Mouse (Mus musculus) CD8-positive naive resting alpha-beta T cell, adult 2 months (primary cell): Measurements from ENCODE around the gene Enthd1.

Source experiments
- DNase-seq, 2 experiments: peaks; one replicate each; pipeline ENCODE4 v3.0.0; 2022; ENCODE audit warnings: low read depth in 2 of 2, low spot score in 2 of 2

Gene Enthd1

GRCm38 (mm10) chr15:80574211-80575040, 9.5 kb upstream of the Enthd1 start:
- DNase-seq: no peak

- no peak for DNase-seq
Measured at GRCm38 (mm10) chr15:80572811-80573520, 8.0 kb upstream of the Enthd1 start.

DNA sequence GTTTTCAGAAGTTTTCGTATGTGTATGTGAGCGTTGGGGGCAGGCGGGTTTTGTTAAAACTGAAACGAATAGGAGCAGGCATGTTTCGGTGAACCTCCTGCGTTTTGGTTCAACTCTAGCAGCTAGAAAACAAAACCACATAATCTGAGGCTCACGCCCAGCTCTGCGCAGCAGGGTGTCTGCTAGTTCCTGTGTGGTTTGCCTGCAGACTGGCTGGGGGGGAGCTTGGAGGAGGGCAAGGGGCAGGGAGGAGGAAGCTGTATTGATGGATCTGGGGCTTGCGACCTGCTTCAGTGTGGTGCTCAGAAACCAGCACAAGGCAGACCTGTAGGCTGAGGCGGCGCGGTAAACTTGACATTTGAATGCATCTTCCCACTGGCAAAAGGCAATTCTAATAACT, 7.3 kb upstream of the Enthd1 start, which contains the start of gene Grap2:
Grap2 (plus strand) TSS at position 304 of the 400 bp plus-strand sequence.
- peak; percentile 91 to 92 for DNase-seq

DNA sequence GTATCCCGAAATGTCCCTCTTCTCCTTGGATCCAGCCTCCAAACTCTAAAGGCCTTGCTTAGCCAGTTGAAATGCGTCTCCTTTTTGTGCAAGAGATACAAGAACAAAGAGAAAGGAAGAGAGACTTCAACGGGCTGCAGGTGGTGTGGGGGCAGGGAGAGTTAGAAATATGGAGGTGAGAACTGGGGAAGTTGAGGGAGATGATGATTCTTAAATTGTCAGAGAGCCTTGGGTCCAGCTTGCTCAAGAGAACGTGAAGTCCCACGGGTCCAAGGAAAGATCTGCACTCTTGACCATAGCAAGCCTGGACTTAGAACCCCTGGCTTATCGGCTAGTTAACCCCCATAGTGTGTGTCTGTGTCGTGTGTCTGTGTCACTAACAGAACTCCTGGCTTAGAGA, 6.7 kb upstream of the Enthd1 start:
- no peak for DNase-seq

GRCm38 (mm10) chr15:80570226-80570625, 5.3 kb upstream of the Enthd1 start:
- DNase-seq: no peak

- no peak for DNase-seq
Measured at GRCm38 (mm10) chr15:80569205-80569604, 4.2 kb upstream of the Enthd1 start.

GRCm38 (mm10) chr15:80567731-80568130, 2.8 kb upstream of the Enthd1 start:
- DNase-seq: no peak

DNA sequence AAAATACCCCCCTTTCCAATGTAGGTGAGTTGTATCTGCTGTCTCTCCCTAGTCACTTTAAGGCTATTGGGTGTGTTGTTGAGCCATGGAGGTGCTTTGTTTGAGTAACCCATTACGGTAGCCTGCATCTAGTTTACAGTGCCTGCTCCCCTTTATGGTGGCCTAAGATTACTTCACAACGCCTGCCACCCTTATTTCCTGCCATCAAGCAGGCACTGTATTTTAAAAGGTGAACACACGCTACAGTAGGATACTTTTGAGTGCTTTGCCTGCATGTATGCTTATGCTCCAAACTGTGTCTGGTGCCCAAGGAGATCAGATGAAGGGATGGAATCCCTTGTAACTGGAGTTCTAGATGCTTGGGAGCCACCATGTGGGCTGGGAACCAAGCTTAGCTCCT, 2.2 kb upstream of the Enthd1 start:
- no peak for DNase-seq

DNA sequence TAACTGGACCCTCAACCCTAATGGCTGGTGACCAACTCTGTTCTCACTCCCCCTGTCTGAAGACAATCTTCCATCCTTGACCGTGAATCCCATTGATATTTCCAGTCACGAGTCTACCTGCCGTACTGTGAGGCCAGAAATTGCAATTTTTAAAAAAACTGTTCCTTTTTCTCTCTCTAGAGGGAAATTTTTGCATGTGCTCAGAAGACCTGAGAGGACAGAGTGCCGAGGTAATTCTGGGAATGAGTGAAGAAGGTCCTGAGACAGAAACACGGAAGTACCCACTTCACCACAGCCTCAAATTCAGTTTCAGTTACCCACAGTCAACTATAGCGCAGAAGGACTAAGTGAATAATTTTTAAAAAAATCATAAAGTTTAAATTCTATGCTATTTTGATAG, 1.7 kb upstream of the Enthd1 start:
- DNase-seq: no peak

- no peak for DNase-seq
Measured at GRCm38 (mm10) chr15:80563634-80564208, 1.2 kb downstream of the Enthd1 start.

DNA sequence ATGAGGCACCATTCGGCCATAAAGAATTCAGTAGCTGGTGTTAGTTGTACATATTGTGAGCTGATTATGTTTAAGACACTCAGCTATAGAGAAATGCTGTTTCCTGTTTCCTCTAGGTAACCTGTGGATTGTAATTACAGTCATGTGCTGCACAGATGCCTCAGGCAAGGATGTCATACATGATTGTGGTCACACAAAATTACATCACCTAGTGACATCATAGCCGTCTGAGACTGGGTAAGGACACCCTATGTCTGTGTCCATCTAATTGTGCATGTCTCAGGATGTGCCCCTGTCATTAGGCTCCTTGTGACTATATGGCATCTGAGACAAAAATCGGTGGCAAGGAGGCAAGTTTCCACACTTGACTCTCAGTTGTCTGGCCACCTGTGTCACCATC, 2.5 kb downstream of the Enthd1 start:
- peak; percentile 34 to 61 for DNase-seq

DNA sequence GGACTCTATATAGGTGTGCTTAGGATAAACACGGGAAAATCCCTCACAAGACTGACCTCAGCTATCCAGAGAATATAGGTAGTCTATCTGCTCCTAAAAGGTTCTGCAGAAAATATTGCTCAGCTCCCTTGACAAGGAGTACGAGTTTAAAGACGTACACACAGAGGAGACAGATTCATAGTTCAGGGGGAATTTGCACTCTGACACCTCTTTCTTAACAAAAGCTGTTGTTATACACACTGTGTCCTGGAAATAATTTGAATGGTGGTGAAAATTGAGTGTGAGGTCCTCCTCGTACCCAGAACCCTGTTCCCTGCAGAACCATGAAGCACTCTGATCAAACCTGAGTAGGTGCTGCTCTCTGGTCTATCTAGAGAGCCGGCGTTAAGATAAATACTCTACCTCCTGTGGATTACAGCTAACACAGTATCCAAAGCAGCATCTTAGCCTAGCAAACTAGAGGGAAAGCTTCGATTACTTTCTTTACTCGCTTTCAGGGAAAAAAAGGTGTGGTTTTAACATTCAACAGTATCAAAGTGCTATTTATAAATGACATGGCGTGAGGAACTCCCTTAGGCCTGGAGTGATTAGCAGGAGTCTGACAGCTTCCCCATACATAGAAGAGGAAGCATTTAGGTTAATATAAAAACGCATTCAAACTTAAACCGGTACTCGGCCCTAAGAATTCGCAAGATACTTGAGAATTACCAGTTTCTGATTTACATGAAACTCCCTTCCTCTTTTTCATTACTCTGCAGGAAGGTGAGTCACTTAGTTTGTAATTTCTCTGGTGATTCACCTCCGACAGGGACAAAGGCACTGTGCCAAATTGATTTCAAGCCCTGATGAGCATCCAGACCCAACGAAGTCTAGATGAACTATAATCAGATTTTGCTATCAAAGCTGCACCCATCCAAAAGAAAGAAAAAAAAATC, 4.0 kb downstream of the Enthd1 start:
- DNase-seq: no peak

GRCm38 (mm10) chr15:80559978-80560377, 5.0 kb downstream of the Enthd1 start:
- no peak for DNase-seq

DNA sequence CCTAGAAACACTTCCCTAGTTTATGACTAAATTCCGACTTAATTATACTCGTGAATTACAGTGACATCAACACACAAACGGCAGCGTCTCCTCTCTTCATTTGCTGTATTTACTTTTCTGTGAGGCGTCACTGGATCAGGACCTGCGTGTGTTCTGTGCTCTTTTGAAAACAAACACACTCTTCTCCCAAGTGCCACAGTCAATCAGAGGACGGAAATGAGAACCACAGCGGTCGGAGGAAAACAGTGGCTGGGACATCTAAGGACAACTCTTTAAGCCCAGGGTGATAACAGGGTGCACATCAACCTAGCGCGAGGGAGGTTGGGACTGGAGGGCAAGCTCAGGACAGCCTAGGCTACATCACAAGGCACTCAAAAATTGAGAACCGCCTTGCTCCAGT, 5.4 kb downstream of the Enthd1 start:
- DNase-seq: peak; percentile 57 to 64

DNA sequence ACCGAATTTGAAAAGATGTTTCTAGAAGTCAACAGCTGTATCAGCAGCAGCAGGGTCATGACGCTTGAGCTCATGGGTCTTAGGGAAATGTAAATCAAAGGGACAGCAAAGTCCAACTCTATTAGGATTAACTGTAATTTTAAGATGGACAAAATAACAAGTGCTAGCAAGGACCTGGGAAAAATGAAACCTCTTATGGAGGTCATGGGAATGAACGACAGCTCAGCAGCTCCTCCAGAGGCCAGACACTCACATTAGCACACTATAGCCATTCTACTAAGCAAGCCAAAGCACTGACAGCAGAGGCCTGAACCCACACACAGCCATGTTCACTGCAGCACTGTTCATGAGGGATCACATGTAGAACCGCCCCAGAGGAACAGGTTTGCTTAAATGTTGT, 7.2 kb downstream of the Enthd1 start:
- DNase-seq: no peak

GRCm38 (mm10) chr15:80556021-80556420, 8.9 kb downstream of the Enthd1 start:
- no peak for DNase-seq

DNA sequence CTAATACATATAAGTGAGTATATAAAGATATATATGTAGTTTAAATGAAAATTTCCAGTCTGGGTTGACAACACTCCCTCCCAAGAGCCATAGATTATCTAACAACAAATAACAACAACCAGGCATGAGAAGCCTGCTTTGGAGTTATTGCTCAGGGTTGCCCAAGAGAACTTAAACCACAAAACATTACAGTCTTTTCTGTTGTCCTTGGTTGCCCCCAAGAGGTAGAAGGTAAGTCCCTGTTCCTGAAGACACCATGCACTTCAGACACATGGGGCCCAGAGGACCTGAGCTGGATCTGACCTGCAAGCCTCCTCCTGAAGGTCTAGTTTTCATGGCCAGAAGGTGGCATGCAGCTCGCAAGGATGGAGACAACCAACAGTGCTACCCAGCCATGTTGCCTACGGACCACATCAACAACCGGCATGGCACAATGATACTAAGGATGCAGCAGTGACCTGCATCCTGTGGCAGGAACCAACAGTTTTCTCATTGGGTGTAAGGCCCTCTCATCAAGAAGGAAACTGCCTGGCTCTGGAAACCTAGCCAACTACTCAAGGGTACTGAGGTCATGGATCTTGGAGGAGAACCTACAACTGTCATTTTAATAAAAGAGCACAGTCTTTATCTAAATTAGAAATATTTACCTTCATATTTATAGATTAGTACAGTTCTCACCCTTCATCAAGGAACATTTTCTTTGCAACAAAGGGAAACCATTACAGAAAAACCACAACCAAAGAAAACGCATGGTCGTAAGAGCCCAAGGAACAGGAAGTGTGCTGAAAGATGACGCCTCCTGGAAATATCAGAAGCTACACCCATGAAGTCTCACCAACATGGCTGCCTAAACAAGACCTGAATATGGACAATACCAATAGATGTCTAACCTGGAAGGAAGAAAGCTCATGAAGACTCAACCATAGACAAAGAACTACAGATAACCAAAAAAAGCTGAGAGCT, 9.8 kb downstream of the Enthd1 start:
- peak; percentile 47 to 52 for DNase-seq

DNA sequence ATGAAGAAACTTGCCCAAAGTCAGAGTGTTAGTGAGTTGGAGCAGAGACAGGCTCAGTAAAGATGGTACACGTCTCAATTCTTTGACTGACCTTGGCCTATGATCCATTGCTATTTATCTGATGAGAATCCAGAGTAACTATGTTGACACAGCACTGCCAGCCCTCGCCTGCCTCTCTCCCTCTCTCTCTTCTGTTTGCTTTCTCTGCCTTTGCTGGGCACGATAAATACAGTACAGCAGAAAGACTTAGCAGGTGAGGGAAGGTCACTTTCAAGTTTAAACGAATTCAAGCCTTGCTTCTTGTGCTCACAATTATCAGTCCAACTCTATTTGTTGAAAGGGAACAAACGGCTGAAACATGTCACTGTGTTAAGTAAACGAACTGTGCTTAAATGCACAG, 19.5 kb downstream of the Enthd1 start:
- no peak for DNase-seq

DNA sequence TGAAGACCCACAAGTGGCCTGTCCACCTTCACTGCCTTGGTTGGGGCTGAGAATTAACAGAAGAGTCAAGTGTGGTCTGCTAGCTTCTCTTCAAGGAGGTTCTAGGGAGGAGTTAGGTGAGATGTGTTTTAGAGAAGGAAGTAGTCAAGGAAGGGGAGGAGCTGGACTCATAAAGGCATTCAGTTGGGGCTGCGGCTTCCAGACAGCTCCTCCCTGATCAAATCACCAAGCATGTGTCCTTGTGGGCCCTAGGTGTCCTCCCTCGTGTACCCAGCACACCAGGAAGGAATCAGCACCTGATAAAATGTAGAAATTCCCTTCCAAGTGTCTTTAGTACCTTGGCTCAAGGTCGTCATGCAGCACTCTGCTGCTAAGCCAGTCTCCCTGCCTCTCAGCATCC, 20.8 kb downstream of the Enthd1 start:
- peak; percentile 37 to 52 for DNase-seq
